Mouse (Mus musculus): ENCODE measurements around the gene Eef1akmt3.

GRCm38 (mm10) chr10:127030336-127031296 lies 10.7 kb downstream of the Eef1akmt3 start, which contains the start of gene Tsfm:
- TF ChIP-seq POLR2A (IDR thresholded peaks at IDR 0.05; ENCODE audit: insufficient read depth, low read depth, low read length): peak; percentile 53
- peak; percentile 95 for TF ChIP-seq CTCF (IDR thresholded peaks at IDR 0.05; ENCODE audit: insufficient read depth, low read depth, low read length)

All from olfactory bulb, adult 2 months (tissue).